Mouse (Mus musculus): ENCODE measurements around the gene Rhoj.

- TF ChIP-seq CTCF (IDR thresholded peaks at IDR 0.05): no peak
- no peak for TF ChIP-seq EP300 (IDR thresholded peaks at IDR 0.05; ENCODE audit: insufficient read depth, low read depth, low read length)
These were observed 16.6 kb upstream of the Rhoj start for GRCm38 (mm10) chr12:75291556-75291955.

Data from heart, adult 2 months (tissue).